Mouse (Mus musculus) fibroblast of lung, adult 2 months (primary cell): ENCODE data around the gene Wnt2b.

Experiments used
- DNase-seq: peaks from one replicate; pipeline ENCODE4 v3.0.0-alpha.2; 2011; ENCODE audit warnings: low read depth

The Wnt2b gene

GRCm38 (mm10) chr3:104961066-104962059, at the start of gene Wnt2b:
Wnt2b (minus strand) TSS chr3:104961921.
- DNase-seq: no peak

DNA sequence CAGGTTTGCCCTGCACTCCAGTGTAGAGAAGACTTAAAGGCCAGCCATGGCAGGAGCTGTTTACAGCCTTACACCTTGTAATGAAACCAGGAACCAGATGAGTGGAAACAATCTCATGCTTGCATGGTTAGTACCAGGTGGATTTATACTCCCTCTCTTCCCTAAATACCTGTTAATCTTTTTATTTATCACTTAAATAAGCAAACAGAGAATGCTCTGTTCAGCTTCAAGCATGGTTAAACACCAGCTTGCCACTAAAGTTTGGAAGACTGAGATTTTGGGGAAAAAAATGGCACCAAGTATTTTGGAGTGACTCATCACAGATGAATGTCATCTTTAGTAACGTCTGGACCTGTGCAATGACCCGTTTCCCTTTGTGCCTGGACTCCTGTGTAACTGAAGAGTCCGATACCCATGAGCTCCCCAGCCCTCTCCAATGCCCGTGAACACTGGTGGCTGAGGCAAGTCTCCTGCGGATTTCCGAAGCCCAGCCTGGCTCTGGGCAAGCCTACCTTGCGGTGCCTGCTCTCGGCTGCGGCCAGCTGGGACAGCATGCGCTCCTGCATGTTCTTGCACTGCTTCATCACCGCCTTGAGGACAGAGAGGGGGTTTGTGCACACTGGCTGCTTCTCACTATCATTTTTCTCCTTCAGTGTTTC, 49.1 kb upstream of the Wnt2b start:
- no peak for DNase-seq

DNA sequence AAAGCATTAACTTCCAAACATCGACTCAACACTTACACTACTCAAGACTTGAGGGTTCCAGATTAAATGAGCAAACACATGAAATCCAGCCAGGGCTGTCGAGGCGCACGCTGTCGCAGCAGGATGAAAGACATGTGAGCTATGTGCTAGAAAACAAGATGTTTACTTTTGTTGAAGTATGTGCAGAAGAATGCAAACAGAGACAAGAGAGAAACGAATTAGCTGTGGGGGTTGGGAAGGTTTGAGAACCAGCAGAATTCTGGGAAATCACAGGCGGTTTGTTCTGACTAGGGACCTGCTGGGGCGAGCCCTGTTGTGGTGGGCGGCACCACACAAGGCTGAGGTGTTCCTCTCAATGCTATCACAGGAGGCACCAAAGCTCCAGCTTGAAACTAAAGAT, 46.3 kb upstream of the Wnt2b start:
- DNase-seq: no peak

DNA sequence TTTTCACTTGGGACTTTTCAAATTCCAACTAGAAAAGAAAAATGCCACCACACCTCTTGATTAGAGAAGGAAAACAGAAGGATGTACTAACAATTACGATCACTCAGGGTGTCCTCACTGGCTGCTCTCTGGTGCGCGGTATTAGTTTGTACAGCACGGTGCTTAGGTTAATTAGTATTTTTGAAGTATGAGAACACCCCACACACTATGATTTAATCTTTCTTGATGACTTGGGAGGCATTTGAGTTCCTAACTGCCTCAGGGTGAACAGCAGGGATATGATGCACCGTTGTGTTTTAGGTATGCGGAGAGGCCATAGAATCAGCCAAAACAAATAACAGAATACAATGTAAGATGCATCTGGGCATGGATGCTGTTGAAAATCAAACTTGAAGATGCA, 44.4 kb upstream of the Wnt2b start:
- DNase-seq: no peak

DNA sequence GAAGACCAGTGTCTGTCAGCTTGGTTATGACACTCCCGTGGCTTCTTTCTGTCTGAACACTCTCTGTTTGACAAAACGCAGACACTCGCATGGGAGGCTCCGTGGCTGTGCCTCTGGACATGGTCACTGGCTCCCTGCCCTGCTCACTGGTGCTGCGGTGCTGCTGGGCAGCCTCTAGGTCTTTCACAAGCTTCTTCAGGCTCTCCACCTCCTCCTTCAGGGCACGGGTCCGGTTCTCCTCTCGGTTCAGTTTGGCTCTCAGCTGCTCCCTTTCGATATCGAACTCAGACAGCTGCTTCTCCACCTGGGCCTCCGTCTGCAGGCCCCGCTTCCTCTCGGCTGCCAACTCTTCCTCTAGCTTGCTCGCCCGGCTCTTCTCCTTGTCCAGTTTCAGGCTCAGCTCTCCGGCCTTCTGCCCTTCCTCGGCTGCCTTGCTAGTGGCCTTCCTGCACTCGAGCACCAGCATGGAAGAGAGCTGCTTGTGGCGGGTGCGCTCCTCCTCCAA, 43.9 kb upstream of the Wnt2b start:
- no peak for DNase-seq

- DNase-seq: no peak
Observed at GRCm38 (mm10) chr3:105005011-105005410, 43.3 kb upstream of the Wnt2b start.

- DNase-seq: no peak
Observed at GRCm38 (mm10) chr3:105003960-105004463, 42.3 kb upstream of the Wnt2b start.

DNA sequence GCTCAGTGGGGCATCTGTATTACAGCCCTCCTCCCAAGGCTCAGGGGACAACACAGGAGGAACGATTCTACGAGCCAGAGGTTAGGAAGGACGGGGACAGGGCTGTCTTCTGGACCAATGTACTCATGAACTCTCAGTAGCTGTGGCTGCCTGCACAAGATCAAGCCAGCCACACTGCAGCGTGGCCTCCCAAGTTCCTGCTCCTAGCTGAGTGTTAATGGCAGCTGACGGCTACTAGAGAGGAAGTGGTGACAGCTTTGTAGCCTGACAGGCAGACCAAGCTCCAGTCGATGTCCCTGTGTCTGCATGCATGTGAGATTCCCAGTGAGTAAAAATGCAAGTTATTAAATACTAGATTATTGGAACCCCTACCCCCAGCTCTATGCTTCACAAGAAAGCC, 39.7 kb upstream of the Wnt2b start:
- no peak for DNase-seq

DNA sequence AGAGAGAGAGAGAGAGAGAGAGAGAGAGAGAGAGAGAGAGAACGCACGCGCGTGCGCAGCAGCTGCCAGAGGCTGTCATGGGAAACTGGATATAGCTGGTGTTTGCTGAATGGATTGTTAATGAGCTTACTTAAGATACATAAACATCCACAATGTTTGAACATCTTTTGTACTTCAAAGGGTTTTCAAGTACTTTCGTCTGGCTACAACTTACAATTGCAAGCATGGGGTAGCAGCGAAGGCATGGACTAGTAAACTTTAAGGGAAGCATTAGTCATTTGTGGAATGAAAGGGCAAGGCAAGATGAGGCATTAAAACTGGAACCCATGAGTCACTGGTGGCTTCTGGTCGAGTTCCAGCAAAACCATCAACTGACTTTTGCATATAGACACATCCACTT, 38.8 kb upstream of the Wnt2b start:
- DNase-seq: peak; percentile 63

DNA sequence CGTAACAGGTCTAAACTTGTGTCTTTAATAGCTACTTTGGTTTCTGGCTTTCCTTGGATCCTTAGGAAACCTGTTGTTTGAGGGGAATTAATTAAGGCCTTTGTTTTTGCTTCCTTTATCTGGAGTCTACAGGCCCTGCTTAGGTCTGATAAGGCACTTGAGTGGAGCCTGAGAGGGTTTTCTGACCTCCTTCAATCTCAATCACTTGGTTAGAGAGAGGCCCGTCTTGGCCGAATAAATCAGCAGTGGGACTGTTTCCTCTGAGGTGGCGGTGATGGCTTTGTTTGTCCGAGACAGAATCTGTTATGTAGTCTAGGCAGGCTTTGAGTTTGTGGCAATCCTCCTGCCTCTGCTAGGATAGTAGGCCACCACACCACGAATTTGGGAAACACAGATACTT, 35.8 kb upstream of the Wnt2b start:
- DNase-seq: no peak

- DNase-seq: no peak
Observed at GRCm38 (mm10) chr3:104995707-104996106, 34.0 kb upstream of the Wnt2b start.

DNA sequence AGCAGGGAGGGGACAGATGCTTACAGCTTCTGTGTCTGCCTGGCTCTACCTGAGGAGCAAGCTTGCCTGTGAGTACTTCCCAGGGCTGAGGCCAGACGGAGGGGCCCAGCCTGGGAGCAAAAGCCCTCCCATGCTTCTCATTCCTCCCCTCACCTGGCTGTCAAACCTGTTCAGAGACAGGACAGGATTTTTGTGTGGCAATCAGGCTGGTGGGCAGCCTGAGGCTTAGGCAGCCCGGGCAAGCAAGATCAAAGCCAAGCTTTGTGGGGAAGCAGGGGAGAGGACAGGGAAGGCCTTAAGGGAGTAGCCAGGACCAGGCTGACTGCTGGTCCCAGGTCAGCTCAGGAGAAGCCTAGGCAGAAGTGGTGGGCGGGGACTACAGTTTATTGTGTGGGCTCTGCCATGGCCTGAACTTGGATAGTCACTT, 32.7 kb upstream of the Wnt2b start:
- DNase-seq: peak; percentile 42

DNA sequence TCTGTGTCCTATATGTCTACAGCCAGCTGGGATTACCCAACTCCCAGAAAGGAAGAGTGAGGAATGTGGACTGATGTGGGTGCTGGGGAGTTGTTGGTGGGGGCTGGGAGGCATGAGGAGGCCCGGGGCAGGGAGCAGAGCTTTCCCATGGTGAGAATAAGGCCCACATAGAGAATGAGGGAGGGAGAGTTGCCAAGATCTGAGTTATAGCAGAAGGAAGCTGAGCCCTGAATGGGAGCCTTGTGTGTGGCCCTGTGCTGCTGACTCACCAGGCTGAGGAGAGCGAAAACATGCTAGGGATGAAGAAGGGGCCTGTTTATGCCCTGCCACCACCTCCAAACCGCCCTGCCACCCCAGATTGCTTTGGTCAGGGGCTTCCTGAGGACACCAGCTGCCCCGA, 32.1 kb upstream of the Wnt2b start:
- peak; percentile 96 for DNase-seq

GRCm38 (mm10) chr3:104992709-104993388, 31.1 kb upstream of the Wnt2b start:
- DNase-seq: peak; percentile 86

DNA sequence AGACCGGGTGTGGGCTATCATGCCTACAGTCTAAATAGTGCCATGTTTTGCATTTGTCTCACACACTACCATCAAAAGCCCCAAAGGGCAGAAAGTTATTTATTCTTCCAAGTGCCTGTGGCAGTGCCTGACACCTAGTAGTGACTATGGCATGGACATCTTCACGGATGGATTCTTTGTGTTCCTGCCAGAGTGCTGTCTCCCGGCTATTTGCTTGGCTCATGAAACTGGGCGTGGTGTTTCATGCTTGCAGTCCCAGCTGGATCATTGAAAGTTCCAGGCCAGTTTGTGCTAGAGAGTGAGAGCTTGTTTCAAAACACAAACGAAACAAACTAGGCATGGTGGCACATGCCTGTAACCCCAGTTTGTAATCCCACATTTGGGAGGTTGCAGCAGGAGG, 30.0 kb upstream of the Wnt2b start:
- no peak for DNase-seq

DNA sequence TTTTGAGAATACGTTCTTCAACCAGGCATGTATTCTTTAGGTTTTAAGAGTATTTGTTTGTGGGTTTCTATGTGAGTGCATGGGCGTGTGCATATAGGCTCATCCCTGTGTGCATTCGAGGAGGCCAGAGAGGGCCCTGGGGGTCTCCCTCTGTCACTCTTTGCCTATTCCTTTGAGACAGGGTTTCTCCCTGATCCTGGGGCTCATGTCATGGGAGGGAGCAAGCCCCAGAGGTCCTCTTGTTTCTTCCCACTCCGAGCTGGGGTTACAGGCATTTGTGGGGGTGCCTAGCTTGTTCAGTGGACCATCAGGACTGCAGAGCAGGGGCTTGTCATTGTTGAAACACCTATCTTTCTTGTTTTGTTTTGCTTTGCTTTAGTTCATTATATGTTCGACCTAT, 26.2 kb upstream of the Wnt2b start:
- DNase-seq: no peak

- DNase-seq: no peak
Observed at GRCm38 (mm10) chr3:104979735-104980134, 18.0 kb upstream of the Wnt2b start.

DNA sequence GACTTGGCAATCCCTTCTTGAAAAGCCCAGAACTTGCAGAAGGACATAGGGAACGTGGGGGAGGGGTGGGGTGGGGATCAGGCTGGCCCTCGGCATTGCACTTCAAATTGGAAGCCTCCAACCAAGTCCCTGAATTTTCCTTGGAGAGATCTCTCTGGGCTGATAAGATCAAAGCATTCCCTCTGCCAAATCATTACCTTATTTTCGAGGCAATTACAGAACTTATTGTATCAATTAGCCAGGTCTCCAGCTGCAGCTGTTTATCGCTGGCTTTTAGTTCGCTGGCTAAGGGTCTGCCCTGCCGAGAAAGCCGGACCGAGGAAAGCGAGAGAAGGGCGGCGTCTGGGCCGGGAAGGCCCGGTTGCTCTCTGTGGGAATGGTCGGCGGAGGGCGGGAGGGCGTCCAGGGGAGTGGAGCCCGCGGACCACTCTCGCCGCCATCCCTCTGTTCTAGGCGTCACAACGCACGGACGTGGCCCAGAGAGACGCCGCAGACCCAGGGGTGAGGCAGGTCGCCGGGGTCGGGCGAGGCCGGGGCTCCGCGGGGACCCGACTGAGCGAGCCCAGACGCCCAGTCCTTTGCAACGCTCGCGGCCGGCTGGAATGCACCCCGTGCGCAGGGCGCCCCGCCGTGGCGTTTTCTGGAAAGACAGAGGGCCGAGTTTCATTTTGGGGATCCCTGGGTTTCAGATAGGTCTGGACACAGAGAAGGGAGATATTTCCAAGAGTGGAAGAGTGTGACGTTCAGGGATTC, 6.0 kb upstream of the Wnt2b start:
- peak; percentile 55 for DNase-seq

GRCm38 (mm10) chr3:104965991-104966554, 4.4 kb upstream of the Wnt2b start:
- no peak for DNase-seq

DNA sequence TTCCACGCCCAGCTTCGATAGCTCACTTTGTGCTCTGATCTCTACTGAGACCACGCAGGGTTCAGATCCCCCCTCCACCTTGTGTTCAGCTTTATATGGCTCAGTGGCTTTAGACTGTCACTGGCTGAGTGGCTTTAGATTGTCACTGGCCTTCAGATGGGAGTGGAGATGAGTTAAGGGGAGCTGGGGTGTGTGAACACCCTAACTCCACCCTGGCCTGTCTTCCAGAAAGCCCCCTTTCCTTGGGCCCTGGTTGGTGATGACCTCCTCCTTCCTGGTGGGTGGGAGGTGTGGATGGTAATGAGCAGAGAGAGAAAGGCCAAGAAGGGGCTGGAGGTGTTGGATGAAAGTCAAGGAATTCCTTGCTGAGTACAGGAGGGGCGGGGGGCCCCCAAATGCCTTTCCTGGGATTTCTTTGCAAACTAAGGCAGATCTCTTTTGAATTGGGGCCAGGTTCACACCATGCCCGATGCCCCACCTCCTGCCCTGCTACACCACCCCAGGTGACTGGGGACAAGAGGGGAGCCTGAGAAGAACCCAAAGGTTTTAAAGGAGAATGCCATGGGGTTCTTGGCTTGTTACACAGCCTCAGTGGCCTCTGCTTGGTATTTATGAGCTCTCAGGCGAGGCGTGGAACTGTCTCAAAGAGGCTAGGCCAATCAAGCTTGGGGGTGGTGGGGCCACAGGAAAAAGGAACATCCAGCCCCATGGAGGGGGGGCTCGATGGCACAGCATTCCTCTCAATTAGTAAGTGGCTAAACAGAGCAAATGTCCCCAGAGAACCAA, 3.5 kb upstream of the Wnt2b start:
- no peak for DNase-seq
